Mouse (Mus musculus): ENCODE results near the gene Zbtb42. TPM values are rescaled to one million over a fixed set of nuclear protein-coding genes. Genes with fewer than 3 reads are reported as not detected.

Gene Zbtb42
- polyA plus RNA-seq, 1 experiment from 2014 or later = 11.3 TPM

- Histone ChIP-seq H3K27me3 (ENCODE audit: control insufficient read depth, insufficient read depth, low read depth, low read length) (peaks cover 5% of the 10 kb centered on the region; the same call in 1 of the 2 replicates), H3K9ac (ENCODE audit: low read length) (peak within 1 kb of the TSS; percentile 56)
Observed at GRCm38 (mm10) chr12:112720216-112720615, 41.6 kb downstream of the Zbtb42 start, which contains the start of gene Cep170b. Cep170b (plus strand) TSS chr12:112720455.

GRCm38 (mm10) chr12:112720890-112721423 lies 42.3 kb downstream of the Zbtb42 start:
- Histone ChIP-seq H3K4me2 (ENCODE audit: low read depth, low read length) (peak overlapping the region; percentile 88), H3K27me3 (ENCODE audit: control insufficient read depth, insufficient read depth, low read depth, low read length) (peaks cover 5% of the 10 kb centered on the region; the same call in 1 of the 2 replicates), H3K9ac (ENCODE audit: low read length) (peak overlapping the region; percentile 56), H3K27ac (ENCODE audit: low read length) (peak overlapping the region; percentile 98), H3K9me3 (ENCODE audit: control insufficient read depth, low read length) (no peaks in the 10 kb centered on the region), H3K4me1 (replicated peaks; ENCODE audit: control insufficient read depth, insufficient read depth, low read length) (peaks cover 17% of the 10 kb centered on the region), H3K4me3 (ENCODE audit: low read length) (peak overlapping the region; percentile 74), H3K36me3 (ENCODE audit: control insufficient read depth, insufficient read depth, low read length) (no peaks in the 10 kb centered on the region)
- ATAC-seq (ENCODE audit: low read depth) = no peak
- 45% methylated on average over 12 of the region's 12 CpGs for WGBS

More at GRCm38 (mm10) chr12:112720216-112720615, 41.6 kb downstream of the Zbtb42 start, which contains the start of gene Cep170b:
- Histone ChIP-seq H3K4me3 (ENCODE audit: low read length) (peak within 1 kb of the TSS; percentile 74), H3K36me3 (ENCODE audit: control insufficient read depth, insufficient read depth, low read length) (no peaks in the 10 kb centered on the region), H3K4me1 (replicated peaks; ENCODE audit: control insufficient read depth, insufficient read depth, low read length) (peaks cover 17% of the 10 kb centered on the region), H3K9me3 (ENCODE audit: control insufficient read depth, low read length) (no peaks in the 10 kb centered on the region), H3K4me2 (ENCODE audit: low read depth, low read length) (peak within 1 kb of the TSS; percentile 88), H3K27ac (ENCODE audit: low read length) (peak within 1 kb of the TSS; percentile 98)
- no peak for ATAC-seq (ENCODE audit: low read depth)
- 50% methylated on average over 6 of the region's 6 CpGs for WGBS

- H3K4me2 ChIP-seq (ENCODE audit: low read depth, low read length) = peak overlapping the region; percentile 88
- H3K27me3 ChIP-seq (ENCODE audit: control insufficient read depth, insufficient read depth, low read depth, low read length) = peaks cover 5% of the 10 kb centered on the region; the same call in 1 of the 2 replicates
- H3K9me3 ChIP-seq (ENCODE audit: control insufficient read depth, low read length) = no peaks in the 10 kb centered on the region
- peak; percentile 77 for ATAC-seq (ENCODE audit: low read depth)
- 6% methylated on average over 50 of the region's 69 CpGs for WGBS
- peak overlapping the region; percentile 74 for H3K4me3 ChIP-seq (ENCODE audit: low read length)
- no peaks in the 10 kb centered on the region for H3K36me3 ChIP-seq (ENCODE audit: control insufficient read depth, insufficient read depth, low read length)
- peak overlapping the region; percentile 98 for H3K27ac ChIP-seq (ENCODE audit: low read length)
- H3K4me1 ChIP-seq (replicated peaks; ENCODE audit: control insufficient read depth, insufficient read depth, low read length) = peaks cover 17% of the 10 kb centered on the region
- H3K9ac ChIP-seq (ENCODE audit: low read length) = peak overlapping the region; percentile 79
Observed at GRCm38 (mm10) chr12:112721424-112722239, 43.0 kb downstream of the Zbtb42 start.

- H3K4me3 ChIP-seq (ENCODE audit: low read length) = peak overlapping the region; percentile 74
- WGBS = under 1% methylated on average over 36 of the region's 75 CpGs
- ATAC-seq (ENCODE audit: low read depth) = peak; percentile 58
- H3K4me1 ChIP-seq (replicated peaks; ENCODE audit: control insufficient read depth, insufficient read depth, low read length) = peaks cover 17% of the 10 kb centered on the region
- peaks cover 5% of the 10 kb centered on the region; the same call in 1 of the 2 replicates for H3K27me3 ChIP-seq (ENCODE audit: control insufficient read depth, insufficient read depth, low read depth, low read length)
- no peaks in the 10 kb centered on the region for H3K9me3 ChIP-seq (ENCODE audit: control insufficient read depth, low read length)
- H3K27ac ChIP-seq (ENCODE audit: low read length) = peak overlapping the region; percentile 89
- H3K4me2 ChIP-seq (ENCODE audit: low read depth, low read length) = peak overlapping the region; percentile 88
- H3K9ac ChIP-seq (ENCODE audit: low read length) = peak overlapping the region; percentile 79
- H3K36me3 ChIP-seq (ENCODE audit: control insufficient read depth, insufficient read depth, low read length) = no peaks in the 10 kb centered on the region
Observed at GRCm38 (mm10) chr12:112722240-112723027, 43.8 kb downstream of the Zbtb42 start.

GRCm38 (mm10) chr12:112723028-112723330 lies 44.4 kb downstream of the Zbtb42 start:
- peak overlapping the region; percentile 74 for H3K4me3 ChIP-seq (ENCODE audit: low read length)
- peak overlapping the region; percentile 88 for H3K4me2 ChIP-seq (ENCODE audit: low read depth, low read length)

GRCm38 (mm10) chr12:112723445-112723844 lies 44.8 kb downstream of the Zbtb42 start:
- no peaks in the 10 kb centered on the region for H3K36me3 ChIP-seq (ENCODE audit: control insufficient read depth, insufficient read depth, low read length)
- WGBS = 72% methylated on average over 6 of the region's 6 CpGs
- peak overlapping the region; percentile 74 for H3K4me3 ChIP-seq (ENCODE audit: low read length)
- no peak overlapping the region for H3K27ac ChIP-seq (ENCODE audit: low read length)
- peaks cover 17% of the 10 kb centered on the region for H3K4me1 ChIP-seq (replicated peaks; ENCODE audit: control insufficient read depth, insufficient read depth, low read length)
- peak overlapping the region; percentile 79 for H3K9ac ChIP-seq (ENCODE audit: low read length)
- no peak for ATAC-seq (ENCODE audit: low read depth)
- H3K27me3 ChIP-seq (ENCODE audit: control insufficient read depth, insufficient read depth, low read depth, low read length) = peaks cover 5% of the 10 kb centered on the region; the same call in 1 of the 2 replicates
- no peaks in the 10 kb centered on the region for H3K9me3 ChIP-seq (ENCODE audit: control insufficient read depth, low read length)
- H3K4me2 ChIP-seq (ENCODE audit: low read depth, low read length) = peak overlapping the region; percentile 88

More at GRCm38 (mm10) chr12:112723028-112723330, 44.4 kb downstream of the Zbtb42 start:
- H3K9ac ChIP-seq (ENCODE audit: low read length) = peak overlapping the region; percentile 79
- WGBS = 5% methylated on average over 4 of the region's 5 CpGs
- H3K4me1 ChIP-seq (replicated peaks; ENCODE audit: control insufficient read depth, insufficient read depth, low read length) = peaks cover 17% of the 10 kb centered on the region
- no peak for ATAC-seq (ENCODE audit: low read depth)
- peaks cover 5% of the 10 kb centered on the region; the same call in 1 of the 2 replicates for H3K27me3 ChIP-seq (ENCODE audit: control insufficient read depth, insufficient read depth, low read depth, low read length)
- H3K36me3 ChIP-seq (ENCODE audit: control insufficient read depth, insufficient read depth, low read length) = no peaks in the 10 kb centered on the region
- H3K9me3 ChIP-seq (ENCODE audit: control insufficient read depth, low read length) = no peaks in the 10 kb centered on the region
- H3K27ac ChIP-seq (ENCODE audit: low read length) = peak overlapping the region; percentile 89; the same call in 1 of the 2 replicates

- WGBS = 69% methylated on average over 11 of the region's 11 CpGs
- Histone ChIP-seq H3K36me3 (ENCODE audit: control insufficient read depth, insufficient read depth, low read length) (no peaks in the 10 kb centered on the region), H3K4me3 (ENCODE audit: low read length) (no peak overlapping the region), H3K9me3 (ENCODE audit: control insufficient read depth, low read length) (no peaks in the 10 kb centered on the region), H3K27me3 (ENCODE audit: control insufficient read depth, insufficient read depth, low read depth, low read length) (peaks cover 5% of the 10 kb centered on the region; the same call in 1 of the 2 replicates), H3K4me2 (ENCODE audit: low read depth, low read length) (no peak overlapping the region), H3K4me1 (replicated peaks; ENCODE audit: control insufficient read depth, insufficient read depth, low read length) (peaks cover 14% of the 10 kb centered on the region), H3K9ac (ENCODE audit: low read length) (no peak overlapping the region), H3K27ac (ENCODE audit: low read length) (no peak overlapping the region)
- no peak for ATAC-seq (ENCODE audit: low read depth)
Observed at GRCm38 (mm10) chr12:112724077-112724805, 45.6 kb downstream of the Zbtb42 start.

- Histone ChIP-seq H3K9ac (ENCODE audit: low read length) (no peak overlapping the region), H3K4me2 (ENCODE audit: low read depth, low read length) (no peak overlapping the region), H3K4me1 (replicated peaks; ENCODE audit: control insufficient read depth, insufficient read depth, low read length) (peaks cover 8% of the 10 kb centered on the region), H3K4me3 (ENCODE audit: low read length) (no peak overlapping the region), H3K9me3 (ENCODE audit: control insufficient read depth, low read length) (no peaks in the 10 kb centered on the region), H3K36me3 (ENCODE audit: control insufficient read depth, insufficient read depth, low read length) (0 out of 2 replicates have a peak, but pooled peaks cover 3% of the 10 kb centered on the region), H3K27me3 (ENCODE audit: control insufficient read depth, insufficient read depth, low read depth, low read length) (no peaks in the 10 kb centered on the region), H3K27ac (ENCODE audit: low read length) (no peak overlapping the region)
- 67% methylated on average over 8 of the region's 8 CpGs for WGBS
- ATAC-seq (ENCODE audit: low read depth) = no peak
Observed at GRCm38 (mm10) chr12:112727801-112728200, 49.2 kb downstream of the Zbtb42 start.

Data from lung, embryonic 16.5 days (tissue).